Mouse (Mus musculus) urinary bladder, adult 2 months (tissue): Measurements from ENCODE around the gene Rbmx2. TPM values are rescaled to one million over a fixed set of nuclear protein-coding genes. Genes with fewer than 3 reads are reported as not detected.

Experiments used
- DNase-seq: peaks from one replicate; pipeline ENCODE4 v3.0.0; 2022; ENCODE audit warnings: low spot score
- polyA plus RNA-seq: library from polyadenylated mRNA; depleted of rRNA; stranded (reverse); fragments of >200 nt; gene quantifications from 2 replicates; pipeline ENCODE4 v1.2.3, GENCODE M21; 2012; rRNA removed

Gene Rbmx2
- 7.4 and 7.9 TPM in 2 replicates for polyA plus RNA-seq

GRCm38 (mm10) chrX:48694864-48695371, at the start of gene Rbmx2:
Gene Rbmx2, plus strand, starts transcription at chrX:48695004.
- peak; percentile 63 for DNase-seq

- no peak for DNase-seq
Measured at GRCm38 (mm10) chrX:48666807-48667206, 28.0 kb upstream of the Rbmx2 start.

GRCm38 (mm10) chrX:48669588-48669987, 25.2 kb upstream of the Rbmx2 start:
- no peak for DNase-seq

GRCm38 (mm10) chrX:48671714-48672113, 23.1 kb upstream of the Rbmx2 start:
- no peak for DNase-seq

- DNase-seq = no peak
Measured at GRCm38 (mm10) chrX:48674171-48674570, 20.6 kb upstream of the Rbmx2 start, which contains the start of gene Gpr119. Gene Gpr119, minus strand, starts transcription at chrX:48674478.

- no peak for DNase-seq
Measured at GRCm38 (mm10) chrX:48683451-48683850, 11.4 kb upstream of the Rbmx2 start.

GRCm38 (mm10) chrX:48683857-48684256, 10.9 kb upstream of the Rbmx2 start:
- no peak for DNase-seq

- DNase-seq = no peak
Measured at GRCm38 (mm10) chrX:48694460-48694859, 344 bp upstream of the Rbmx2 start.

- DNase-seq = no peak
Measured at GRCm38 (mm10) chrX:48709701-48710100, 14.9 kb downstream of the Rbmx2 start.

- no peak for DNase-seq
Measured at GRCm38 (mm10) chrX:48712846-48713245, 18.0 kb downstream of the Rbmx2 start.

GRCm38 (mm10) chrX:48754710-48755283, 60.0 kb downstream of the Rbmx2 start:
- DNase-seq = no peak

Other genes with a start within 250 kb of the Rbmx2 start
- 15.6 and 16.7 TPM in 2 replicates for gene Elf4, start 231.9 kb upstream of the Rbmx2 start, polyA plus RNA-seq
- 28.1 and 33.5 TPM in 2 replicates for gene Aifm1, start 181.4 kb upstream of the Rbmx2 start, polyA plus RNA-seq
- gene Rab33a, start 175.7 kb upstream of the Rbmx2 start, polyA plus RNA-seq = 0.85 and 0.91 TPM in 2 replicates
- 13.0 and 15.1 TPM in 2 replicates for gene Zfp280c, start 100.5 kb upstream of the Rbmx2 start, polyA plus RNA-seq
- 6.8 and 8.7 TPM in 2 replicates for gene Slc25a14, start 71.6 kb upstream of the Rbmx2 start, polyA plus RNA-seq
- not detected in 2 replicates for gene Gpr119, start 20.5 kb upstream of the Rbmx2 start, polyA plus RNA-seq
- not detected in 2 replicates for gene Gm595, start 182.7 kb downstream of the Rbmx2 start, polyA plus RNA-seq